Mouse (Mus musculus) left cerebral cortex, adult 18-20 months (tissue): ENCODE data around the gene Aco1. TPM values are rescaled to one million over a fixed set of nuclear protein-coding genes. Genes with fewer than 3 reads are reported as not detected.

Experiments
- DNase-seq, 2 experiments: peaks; one replicate each; pipeline ENCODE4 v3.0.0; 2021 to 2022; ENCODE audit warnings: low spot score in 2 of 2, mixed read lengths in 1 of 2
- total RNA-seq, 2 experiments: library from RNA; stranded (reverse); gene quantifications; 2 replicates each; pipeline ENCODE4 v1.2.3; 2021

Aco1 gene
- total RNA-seq, 2 experiments from 2014 or later: 22.7 to 28.0 TPM

GRCm38 (mm10) chr4:40207701-40208100 is 64.8 kb downstream of the Aco1 start:
- DNase-seq: no peak

- no peak for DNase-seq
Observed at GRCm38 (mm10) chr4:40212177-40212576, 69.3 kb downstream of the Aco1 start.

- no peak for DNase-seq
Observed at GRCm38 (mm10) chr4:40217910-40218309, 75.0 kb downstream of the Aco1 start.

GRCm38 (mm10) chr4:40218382-40218781 is 75.5 kb downstream of the Aco1 start:
- DNase-seq: no peak

- no peak for DNase-seq
Observed at GRCm38 (mm10) chr4:40220437-40220836, 77.6 kb downstream of the Aco1 start.

- DNase-seq: no peak
Observed at GRCm38 (mm10) chr4:40221004-40221760, 78.3 kb downstream of the Aco1 start.

- DNase-seq: no peak
Observed at GRCm38 (mm10) chr4:40221876-40222585, 79.2 kb downstream of the Aco1 start.

- no peak for DNase-seq
Observed at GRCm38 (mm10) chr4:40226095-40226494, 83.2 kb downstream of the Aco1 start.

- no peak for DNase-seq
Observed at GRCm38 (mm10) chr4:40227131-40227530, 84.2 kb downstream of the Aco1 start.

- DNase-seq: no peak
Observed at GRCm38 (mm10) chr4:40227886-40228285, 85.0 kb downstream of the Aco1 start.

- DNase-seq: no peak
Observed at GRCm38 (mm10) chr4:40229723-40230122, 86.8 kb downstream of the Aco1 start.

GRCm38 (mm10) chr4:40233062-40233664 is 90.3 kb downstream of the Aco1 start:
- no peak for DNase-seq

- no peak for DNase-seq
Observed at GRCm38 (mm10) chr4:40234256-40234655, 91.4 kb downstream of the Aco1 start.

- DNase-seq: no peak
Observed at GRCm38 (mm10) chr4:40236829-40237228, 93.9 kb downstream of the Aco1 start.

GRCm38 (mm10) chr4:40238483-40239408 is 95.9 kb downstream of the Aco1 start:
- DNase-seq: no peak

- DNase-seq: no peak
Observed at GRCm38 (mm10) chr4:40239409-40240271, 96.8 kb downstream of the Aco1 start, which contains the start of gene Ddx58. Gene Ddx58, minus strand, starts transcription at chr4:40239828.

GRCm38 (mm10) chr4:40240272-40240744 is 97.4 kb downstream of the Aco1 start:
- DNase-seq: no peak

- no peak for DNase-seq
Observed at GRCm38 (mm10) chr4:40241928-40242327, 99.0 kb downstream of the Aco1 start.

- no peak for DNase-seq
Observed at GRCm38 (mm10) chr4:40243006-40243405, 100.1 kb downstream of the Aco1 start.

- DNase-seq: no peak
Observed at GRCm38 (mm10) chr4:40244035-40244434, 101.2 kb downstream of the Aco1 start.
